Mouse (Mus musculus) kidney, embryonic 15.5 days (tissue): ENCODE results near the gene Pitpnm1. TPM values are rescaled to one million over a fixed set of nuclear protein-coding genes. Genes with fewer than 3 reads are reported as not detected.

Experiments used
- ATAC-seq: fragments of 200-750 bp; cut with Nextera tagmentation; replicated peaks from 2 replicates; pipeline ENCODE4 v1.8.0; 2017; ENCODE audit warnings: moderate TSS enrichment; ENCODE audit not compliant: low FRiP score
- H3K27ac ChIP-seq: fragments of 300-500 bp; sonication (generic); 2 replicates; pipeline ENCODE4 v1.5.1; 2015; ENCODE audit warnings: mild to moderate bottlenecking, inconsistent platforms
- H3K27me3 ChIP-seq: fragments of 300-500 bp; sonication (generic); 2 replicates; pipeline ENCODE4 v1.6.1; 2015; ENCODE audit warnings: inconsistent platforms
- H3K36me3 ChIP-seq: fragments of 300-500 bp; sonication (generic); 2 replicates; pipeline ENCODE4 v1.6.1; 2015; ENCODE audit warnings: inconsistent platforms
- H3K4me1 ChIP-seq: fragments of 300-500 bp; sonication (generic); 2 replicates; pipeline ENCODE4 v1.6.1; 2015; ENCODE audit warnings: inconsistent platforms
- H3K4me2 ChIP-seq: fragments of 300-500 bp; sonication (generic); 2 replicates; pipeline ENCODE4 v1.6.1; 2015; ENCODE audit warnings: moderate library complexity, mild to moderate bottlenecking, inconsistent platforms
- H3K4me3 ChIP-seq: fragments of 300-500 bp; sonication (generic); replicated peaks from 2 replicates; pipeline ENCODE4 v1.5.1; 2015; ENCODE audit warnings: mild to moderate bottlenecking, inconsistent platforms
- H3K9ac ChIP-seq: fragments of 300-500 bp; sonication (generic); 2 replicates; pipeline ENCODE4 v1.6.1; 2015; ENCODE audit warnings: mild to moderate bottlenecking, inconsistent platforms
- H3K9me3 ChIP-seq: fragments of 300-500 bp; sonication (generic); replicated peaks from 2 replicates; pipeline ENCODE4 v1.6.1; 2016; ENCODE audit warnings: inconsistent platforms
- WGBS: fragments of 180-500 bp; shearing (Covaris S2); methylation state at CpG from one replicate; pipeline ENCODE4 v1.1.7; 2015; ENCODE audit warnings: mixed read lengths; 5-methylcytosine and 5-hydroxymethylcytosine counted together
- polyA plus RNA-seq: library from polyadenylated mRNA; unstranded; fragments of >200 nt; fragmentation: Nextera tagmentation; extraction: Ambion mirVana; gene quantifications from 2 replicates; pipeline ENCODE4 v1.2.1, GENCODE M21; 2015

Pitpnm1 gene
- polyA plus RNA-seq, 1 experiment from 2014 or later: 15.8 TPM

DNA sequence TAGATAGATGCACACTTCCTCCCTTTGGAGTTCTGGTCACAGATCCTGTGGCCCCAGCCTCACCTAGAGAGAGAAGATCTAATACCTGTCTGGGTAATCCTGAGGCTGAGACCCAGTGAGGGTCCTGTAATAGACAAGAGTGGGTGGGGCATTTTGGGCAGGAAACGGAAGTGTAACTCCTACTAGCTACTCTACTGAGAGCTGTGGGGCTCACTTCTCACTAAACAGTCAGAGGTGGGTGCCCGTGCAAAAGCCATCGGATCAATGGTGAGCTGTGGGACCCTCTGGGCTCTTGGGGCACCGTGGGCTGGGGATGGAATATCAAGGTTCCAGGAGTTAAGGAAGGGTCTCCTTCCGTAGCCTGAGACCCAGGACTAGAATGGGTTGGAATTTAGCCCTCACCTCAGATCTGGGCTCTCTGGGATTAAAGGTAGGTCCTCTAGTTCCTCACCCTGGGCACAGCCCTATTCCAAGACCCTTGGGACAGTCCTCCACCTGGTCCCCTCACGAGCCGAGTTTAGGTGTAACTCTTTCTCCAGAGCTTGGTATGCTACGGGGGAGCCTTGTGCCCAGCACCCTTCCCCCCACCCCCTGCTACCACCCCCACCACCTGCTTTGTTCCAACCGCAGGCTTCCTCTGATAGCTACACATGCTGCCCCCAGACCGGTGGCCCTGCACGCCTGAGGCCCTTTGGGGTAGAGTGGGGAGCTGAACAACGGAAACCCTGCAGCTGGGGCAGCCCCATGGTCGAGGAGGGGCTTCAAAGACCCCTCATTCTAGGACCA lies 54.8 kb downstream of the Pitpnm1 start:
- peaks cover 84% of the 10 kb centered on the region for H3K36me3 ChIP-seq
- WGBS: 82% methylated on average over 13 of the region's 13 CpGs

DNA sequence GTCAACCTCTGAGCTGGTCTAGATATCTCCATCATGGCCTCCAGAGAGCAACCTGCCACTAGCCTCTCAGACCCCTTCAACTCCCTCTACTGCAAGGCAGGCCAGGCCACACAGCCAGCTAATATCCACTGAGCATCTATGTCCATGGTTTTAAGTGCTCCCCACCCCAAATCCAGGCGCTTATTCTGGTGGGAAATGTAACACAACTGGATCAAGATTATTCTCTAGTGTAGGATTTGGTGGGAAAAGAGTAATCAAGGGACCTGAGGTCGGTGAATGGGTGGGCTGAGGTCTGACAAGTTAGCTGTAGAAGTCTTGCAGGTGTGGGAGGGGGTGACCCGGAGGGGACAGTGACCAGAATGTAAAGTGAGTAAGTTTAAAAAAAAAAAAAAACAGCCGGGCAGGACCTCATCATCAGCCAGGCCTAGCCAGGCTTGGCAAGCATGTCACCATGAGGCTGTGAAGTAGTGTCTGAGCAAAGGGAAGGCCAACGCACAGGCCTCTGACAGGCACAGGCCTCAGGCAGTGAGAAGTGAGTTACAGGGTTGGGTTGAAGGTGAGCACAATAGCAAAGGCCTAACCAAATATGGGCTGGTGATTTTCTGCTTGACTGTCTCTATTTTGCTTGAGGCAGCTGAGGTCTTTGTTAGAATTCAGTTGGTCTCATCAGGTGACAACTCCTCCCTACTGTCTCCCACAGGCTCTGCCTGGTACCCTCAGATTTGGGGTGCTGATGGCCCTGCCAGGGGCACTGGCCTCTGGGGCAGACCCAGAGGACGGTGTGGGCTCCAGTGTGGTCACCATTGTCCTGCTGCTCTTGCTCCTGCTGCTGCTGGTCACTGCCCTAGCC lies 55.6 kb downstream of the Pitpnm1 start:
- WGBS: 58% methylated on average over 6 of the region's 6 CpGs
- Histone ChIP-seq H3K4me1 (peaks cover 31% of the 10 kb centered on the region), H3K9me3 (no peaks in the 10 kb centered on the region), H3K36me3 (peaks cover 82% of the 10 kb centered on the region), H3K4me3 (no peak overlapping the region), H3K27ac (peak overlapping the region; percentile 55), H3K9ac (no peak overlapping the region), H3K4me2 (no peak overlapping the region), H3K27me3 (no peaks in the 10 kb centered on the region)
- no peak for ATAC-seq

More for the DNA sequence above, 54.8 kb downstream of the Pitpnm1 start:
- Histone ChIP-seq H3K4me2 (no peak overlapping the region), H3K27ac (peak overlapping the region; percentile 55), H3K27me3 (no peaks in the 10 kb centered on the region), H3K4me1 (peaks cover 38% of the 10 kb centered on the region), H3K9me3 (no peaks in the 10 kb centered on the region), H3K9ac (no peak overlapping the region), H3K4me3 (no peak overlapping the region)
- no peak for ATAC-seq

DNA sequence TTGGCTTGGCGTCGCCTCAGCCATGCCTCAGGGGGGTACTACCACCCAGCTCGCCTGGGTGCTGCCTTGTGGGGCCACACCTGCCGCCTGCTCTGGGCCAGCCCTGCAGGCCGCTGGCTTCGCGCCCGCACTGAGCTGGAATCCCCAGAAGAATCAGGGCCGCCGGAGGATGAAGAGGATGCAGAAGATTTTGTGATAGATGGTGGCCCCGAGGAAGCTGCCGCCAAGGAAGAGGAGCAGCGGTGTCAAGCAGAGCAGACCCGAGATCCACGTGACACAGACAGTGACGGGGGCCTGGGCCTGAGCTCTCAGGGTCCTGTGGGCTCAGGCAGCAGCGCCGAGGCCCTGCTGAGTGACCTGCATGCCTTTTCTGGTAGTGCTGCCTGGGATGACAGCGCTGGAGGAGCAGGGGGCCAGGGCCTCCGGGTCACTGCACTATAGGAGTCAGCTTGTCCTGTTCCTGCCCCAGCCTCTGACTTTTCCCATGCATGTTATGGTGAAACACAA lies 56.3 kb downstream of the Pitpnm1 start:
- Histone ChIP-seq H3K4me3 (no peak overlapping the region), H3K27me3 (no peaks in the 10 kb centered on the region), H3K9ac (no peak overlapping the region), H3K9me3 (no peaks in the 10 kb centered on the region), H3K4me2 (no peak overlapping the region), H3K36me3 (peaks cover 82% of the 10 kb centered on the region), H3K4me1 (peaks cover 24% of the 10 kb centered on the region), H3K27ac (peak overlapping the region; percentile 55)
- 65% methylated on average over 20 of the region's 20 CpGs for WGBS
- ATAC-seq: no peak

DNA sequence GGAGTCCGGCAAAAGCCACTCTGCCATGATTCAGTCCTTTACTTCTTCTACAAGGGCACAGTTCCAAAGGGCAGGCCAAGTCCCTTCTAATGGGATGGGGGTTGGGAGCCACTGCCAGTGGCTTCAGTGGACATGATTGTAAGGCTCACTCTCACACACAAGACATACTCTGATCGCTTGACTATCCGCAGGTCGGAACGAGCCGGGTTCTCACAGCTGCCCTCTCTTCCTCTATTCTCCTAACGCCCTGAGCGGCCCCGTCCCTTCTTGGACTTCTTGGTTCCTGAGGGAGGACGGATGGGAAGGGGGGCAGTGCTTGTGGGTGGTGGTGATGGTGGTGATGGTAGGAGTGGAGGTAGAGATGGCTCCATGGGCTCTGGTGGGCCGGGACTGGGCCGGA lies 57.0 kb downstream of the Pitpnm1 start:
- Histone ChIP-seq H3K27me3 (no peaks in the 10 kb centered on the region), H3K9me3 (no peaks in the 10 kb centered on the region), H3K4me1 (peaks cover 22% of the 10 kb centered on the region), H3K4me3 (no peak overlapping the region), H3K9ac (no peak overlapping the region), H3K36me3 (peaks cover 84% of the 10 kb centered on the region), H3K27ac (no peak overlapping the region), H3K4me2 (no peak overlapping the region)
- WGBS: 91% methylated on average over 12 of the region's 12 CpGs
- no peak for ATAC-seq

DNA sequence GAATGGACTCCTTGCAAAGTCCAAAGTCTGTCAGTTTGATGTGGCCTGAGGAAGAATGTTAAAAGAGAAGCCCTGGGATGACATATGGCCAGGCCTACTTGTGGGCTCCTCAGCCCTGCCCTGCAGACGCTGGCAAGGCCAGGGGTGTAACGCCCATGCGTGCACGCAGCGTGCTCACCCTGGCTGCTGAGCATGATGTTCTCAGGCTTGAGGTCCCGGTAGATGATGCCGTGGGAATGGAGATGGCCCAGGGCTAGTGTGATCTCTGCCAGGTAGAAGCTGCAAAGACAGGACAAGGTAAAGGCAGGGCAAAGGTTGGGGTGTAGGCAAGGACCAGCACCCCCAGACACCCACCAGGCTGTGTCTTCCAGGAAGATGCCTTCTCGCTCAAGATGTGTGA lies 59.3 kb downstream of the Pitpnm1 start:
- no peaks in the 10 kb centered on the region for H3K27me3 ChIP-seq
- 90% methylated on average over 8 of the region's 8 CpGs for WGBS
- H3K4me2 ChIP-seq: no peak overlapping the region
- H3K9ac ChIP-seq: no peak overlapping the region
- H3K9me3 ChIP-seq: no peaks in the 10 kb centered on the region
- ATAC-seq: no peak
- H3K4me1 ChIP-seq: peaks cover 38% of the 10 kb centered on the region
- peaks cover 63% of the 10 kb centered on the region for H3K36me3 ChIP-seq
- H3K4me3 ChIP-seq: no peak overlapping the region
- H3K27ac ChIP-seq: no peak overlapping the region

DNA sequence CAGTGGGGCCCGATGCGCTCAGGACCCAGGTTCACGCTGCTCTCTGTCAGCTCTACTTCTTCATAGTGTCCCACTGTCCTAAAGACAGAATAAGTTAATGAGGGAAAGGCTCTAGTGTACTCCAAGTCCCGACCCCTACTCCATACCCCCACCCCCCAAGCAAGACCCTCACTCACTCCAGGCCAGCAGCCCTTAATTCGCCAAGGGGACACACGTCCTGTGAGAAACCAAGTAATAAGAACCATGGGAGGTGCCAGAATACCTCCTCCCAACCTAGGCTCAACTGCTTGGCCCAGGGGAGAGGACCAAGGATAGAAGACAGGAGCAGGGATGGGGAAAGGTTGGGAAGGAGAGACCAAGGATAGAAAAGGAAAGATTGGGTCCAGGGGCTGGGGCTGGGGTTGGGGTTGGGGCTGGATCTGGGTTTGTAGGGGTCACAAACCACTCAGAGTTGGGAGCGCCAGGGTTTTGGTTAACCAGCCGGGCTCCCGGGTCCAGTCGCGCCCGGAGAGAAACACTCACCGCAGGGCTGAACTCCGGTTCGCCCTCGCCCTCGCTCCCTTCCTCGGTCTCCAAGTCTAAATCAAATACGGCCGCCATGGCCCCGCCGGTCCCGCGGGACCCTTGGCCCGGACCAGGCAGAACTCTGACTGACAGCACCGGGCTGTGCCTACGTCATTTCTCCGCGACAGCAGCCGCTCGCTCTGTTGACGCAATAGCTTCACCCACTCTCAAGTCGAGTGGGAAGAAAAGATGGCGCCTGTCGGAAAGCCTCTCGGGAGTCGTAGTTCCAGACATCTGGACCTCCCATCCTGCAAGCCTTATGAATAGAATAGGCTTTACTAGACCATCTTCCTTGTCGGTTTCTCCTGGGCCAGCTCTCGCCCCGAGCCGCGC lies 63.1 kb downstream of the Pitpnm1 start, which contains the start of gene Rps6kb2:
Rps6kb2 (minus strand) TSS at position 709 of the 897 bp plus-strand sequence.
- peak within 1 kb of the TSS; percentile 89 for H3K4me2 ChIP-seq
- WGBS: 6% methylated on average over 42 of the region's 42 CpGs
- H3K27ac ChIP-seq: peak within 1 kb of the TSS; percentile 32
- peak within 1 kb of the TSS; percentile 80 for H3K9ac ChIP-seq
- peak; percentile 89 for ATAC-seq
- no peaks in the 10 kb centered on the region for H3K27me3 ChIP-seq
- peak within 1 kb of the TSS; percentile 75 for H3K4me3 ChIP-seq
- peaks cover 18% of the 10 kb centered on the region for H3K4me1 ChIP-seq
- no peaks in the 10 kb centered on the region for H3K9me3 ChIP-seq
- H3K36me3 ChIP-seq: peaks cover 37% of the 10 kb centered on the region

DNA sequence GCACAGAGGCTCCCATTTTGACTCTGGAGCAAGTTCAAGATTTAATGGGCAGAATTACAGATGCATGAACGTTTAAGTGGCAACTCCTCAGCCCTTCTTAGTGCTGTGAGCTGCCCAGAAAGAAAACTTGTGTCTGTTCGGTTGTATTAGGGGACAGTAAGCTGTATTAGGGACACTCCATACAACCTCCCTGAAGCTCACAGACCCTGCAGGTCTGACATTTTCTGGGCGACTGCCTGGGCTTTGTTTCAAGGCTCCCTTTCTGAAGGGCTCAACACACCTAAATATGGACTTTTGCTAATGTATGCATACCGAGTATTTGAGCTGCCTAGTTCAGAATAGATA lies 63.7 kb downstream of the Pitpnm1 start:
- peaks cover 31% of the 10 kb centered on the region for H3K36me3 ChIP-seq
- H3K4me3 ChIP-seq: peak overlapping the region; percentile 75
- H3K27ac ChIP-seq: peak overlapping the region; percentile 29
- ATAC-seq: peak; percentile 11; the same call in 1 of the 2 replicates
- H3K9ac ChIP-seq: peak overlapping the region; percentile 80
- H3K27me3 ChIP-seq: no peaks in the 10 kb centered on the region
- H3K4me2 ChIP-seq: peak overlapping the region; percentile 89
- WGBS: 33% methylated on average over 4 of the region's 4 CpGs
- no peaks in the 10 kb centered on the region for H3K9me3 ChIP-seq
- peaks cover 18% of the 10 kb centered on the region for H3K4me1 ChIP-seq

Other genes with a start within 250 kb of the Pitpnm1 start
- gene Chka, start 248.2 kb upstream of the Pitpnm1 start, polyA plus RNA-seq: 58.8 and 63.1 TPM in 2 replicates
- gene Tcirg1, start 192.9 kb upstream of the Pitpnm1 start, polyA plus RNA-seq: 43.9 and 54.6 TPM in 2 replicates
- gene Ndufs8, start 187.2 kb upstream of the Pitpnm1 start, polyA plus RNA-seq: 344 and 353 TPM in 2 replicates
- gene Aldh3b1, start 170.2 kb upstream of the Pitpnm1 start, polyA plus RNA-seq: 2.9 and 4.1 TPM in 2 replicates
- gene Unc93b1, start 164.8 kb upstream of the Pitpnm1 start, polyA plus RNA-seq: 18.3 and 21.2 TPM in 2 replicates
- gene Aldh3b3, start 141.4 kb upstream of the Pitpnm1 start, polyA plus RNA-seq: 0.06 TPM in 1 of 2 replicates, not detected in the other
- 1.7 and 1.8 TPM in 2 replicates for gene Aldh3b2, start 127.7 kb upstream of the Pitpnm1 start, polyA plus RNA-seq
- 28.6 and 35.0 TPM in 2 replicates for gene Acy3, start 113.4 kb upstream of the Pitpnm1 start, polyA plus RNA-seq
- gene Tbx10, start 107.2 kb upstream of the Pitpnm1 start, polyA plus RNA-seq: 0.75 and 1.5 TPM in 2 replicates
- 31.2 and 36.2 TPM in 2 replicates for gene Nudt8, start 99.4 kb upstream of the Pitpnm1 start, polyA plus RNA-seq
- 3.3 and 4.1 TPM in 2 replicates for gene Gm49405, start 99.4 kb upstream of the Pitpnm1 start, polyA plus RNA-seq
- 5.0 and 5.1 TPM in 2 replicates for gene Doc2g, start 96.7 kb upstream of the Pitpnm1 start, polyA plus RNA-seq
- gene Ndufv1, start 87.2 kb upstream of the Pitpnm1 start, polyA plus RNA-seq: 220 and 237 TPM in 2 replicates
- gene Gstp1, start 62.0 kb upstream of the Pitpnm1 start, polyA plus RNA-seq: 529 and 563 TPM in 2 replicates
- gene Gstp2, start 54.0 kb upstream of the Pitpnm1 start, polyA plus RNA-seq: 2.4 and 14.9 TPM in 2 replicates
- 0.73 and 1.4 TPM in 2 replicates for gene Gstp3, start 40.4 kb upstream of the Pitpnm1 start, polyA plus RNA-seq
- gene Cabp2, start 18.4 kb upstream of the Pitpnm1 start, polyA plus RNA-seq: 0.22 and 0.84 TPM in 2 replicates
- gene Cdk2ap2, start 2.8 kb upstream of the Pitpnm1 start, polyA plus RNA-seq: 116 and 117 TPM in 2 replicates
- 98.0 and 108 TPM in 2 replicates for gene Aip, start 25.9 kb downstream of the Pitpnm1 start, polyA plus RNA-seq
- gene Gpr152, start 39.8 kb downstream of the Pitpnm1 start, polyA plus RNA-seq: not detected in 2 replicates
- gene Cabp4, start 44.0 kb downstream of the Pitpnm1 start, polyA plus RNA-seq: 0.05 and 0.10 TPM in 2 replicates
- 165 and 174 TPM in 2 replicates for gene Coro1b, start 48.6 kb downstream of the Pitpnm1 start, polyA plus RNA-seq
- 0.42 and 1.2 TPM in 2 replicates for gene Ptprcap, start 53.6 kb downstream of the Pitpnm1 start, polyA plus RNA-seq
- gene Rps6kb2, start 63.4 kb downstream of the Pitpnm1 start, polyA plus RNA-seq: 51.5 and 58.5 TPM in 2 replicates
- 2.9 and 3.1 TPM in 2 replicates for gene Carns1, start 75.5 kb downstream of the Pitpnm1 start, polyA plus RNA-seq
- gene Tbc1d10c, start 91.3 kb downstream of the Pitpnm1 start, polyA plus RNA-seq: 2.4 and 3.0 TPM in 2 replicates
- 953 and 971 TPM in 2 replicates for gene Ppp1ca, start 92.1 kb downstream of the Pitpnm1 start, polyA plus RNA-seq
- 37.2 and 38.2 TPM in 2 replicates for gene Rad9a, start 101.7 kb downstream of the Pitpnm1 start, polyA plus RNA-seq
- 5.1 and 6.8 TPM in 2 replicates for gene Clcf1, start 114.2 kb downstream of the Pitpnm1 start, polyA plus RNA-seq
- not detected in 2 replicates for gene AC109138.7, start 114.4 kb downstream of the Pitpnm1 start, polyA plus RNA-seq
- 23.2 and 27.4 TPM in 2 replicates for gene Pold4, start 131.9 kb downstream of the Pitpnm1 start, polyA plus RNA-seq
- gene Ssh3, start 169.2 kb downstream of the Pitpnm1 start, polyA plus RNA-seq: 15.1 and 15.9 TPM in 2 replicates
- 8.3 and 8.5 TPM in 2 replicates for gene Ankrd13d, start 183.1 kb downstream of the Pitpnm1 start, polyA plus RNA-seq
- gene Grk2, start 206.2 kb downstream of the Pitpnm1 start, polyA plus RNA-seq: 15.7 and 17.9 TPM in 2 replicates